Mouse (Mus musculus) liver, adult 2 months (tissue): ENCODE data around the gene Chil3.

Source experiments
- CTCF ChIP-seq: fragments of 200-500 bp; IDR thresholded peaks from 2 replicates; pipeline ENCODE4 v1.5.1; 2011; ENCODE audit warnings: low read depth, low read length, control low read depth
- POLR2A ChIP-seq: fragments of 200-500 bp; IDR thresholded peaks from 2 replicates; pipeline ENCODE4 v1.6.1; 2011; ENCODE audit warnings: low read length, control low read depth; ENCODE audit not compliant: insufficient read depth; ENCODE audit errors: extremely low read depth

DNA sequence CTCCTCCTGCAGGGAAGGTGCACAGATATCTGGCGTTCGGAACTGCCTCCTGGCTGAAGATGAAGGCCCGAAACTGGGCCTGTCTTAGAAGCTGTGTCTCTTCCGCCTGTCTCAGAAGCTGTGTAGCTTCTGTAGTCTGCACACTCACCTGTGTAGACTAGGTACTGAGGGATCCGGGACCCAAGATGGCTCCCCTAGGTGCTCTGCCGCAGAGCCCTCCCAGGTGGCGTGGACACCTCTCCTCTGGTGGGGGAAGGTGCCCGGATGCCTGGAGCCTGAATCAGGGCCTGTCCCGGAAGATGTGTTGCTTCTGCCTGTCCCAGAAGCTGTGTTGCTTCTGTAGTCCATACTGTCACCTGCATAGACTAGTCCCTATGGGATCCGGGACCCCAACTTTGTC lies 23.3 kb downstream of the Chil3 start:
- TF ChIP-seq POLR2A (no peak), CTCF (no peak)
